Mouse (Mus musculus) right cerebral cortex, adult 2 months (tissue): Measurements from ENCODE around the gene 4922502D21Rik.
"Not testable (repeated sequence)": the region's sequence is repeated elsewhere in the genome, so short reads cannot be mapped to it uniquely, and the experiment has no call there.

Experiments used
- DNase-seq, 2 experiments: peaks; one replicate each; pipeline ENCODE4 v3.0.0; 2021 to 2022; ENCODE audit warnings: low spot score in 2 of 2

4922502D21Rik gene

DNA sequence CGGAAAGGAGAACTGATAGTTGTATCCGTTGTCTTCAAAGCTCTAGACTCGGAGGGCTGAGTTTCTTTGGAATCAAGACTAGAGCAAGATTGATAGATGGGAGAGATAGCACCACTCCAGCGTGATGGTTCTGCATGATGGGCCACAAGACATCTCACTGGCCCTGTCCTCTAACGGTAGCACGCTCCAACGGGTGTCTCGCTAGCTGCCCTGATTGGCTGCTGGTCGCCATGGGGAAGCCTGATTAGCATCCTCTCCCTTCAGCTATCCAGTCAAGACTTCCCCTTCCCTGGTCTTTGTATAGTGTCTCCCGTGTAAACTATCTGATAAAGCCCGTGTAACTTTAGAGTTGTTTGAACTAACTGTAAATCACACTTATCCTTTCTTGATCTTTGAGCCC, at the start of gene 4922502D21Rik:
TSS of gene 4922502D21Rik (minus strand) at position 187 of the 400 bp plus-strand sequence.
- no peak for DNase-seq

DNA sequence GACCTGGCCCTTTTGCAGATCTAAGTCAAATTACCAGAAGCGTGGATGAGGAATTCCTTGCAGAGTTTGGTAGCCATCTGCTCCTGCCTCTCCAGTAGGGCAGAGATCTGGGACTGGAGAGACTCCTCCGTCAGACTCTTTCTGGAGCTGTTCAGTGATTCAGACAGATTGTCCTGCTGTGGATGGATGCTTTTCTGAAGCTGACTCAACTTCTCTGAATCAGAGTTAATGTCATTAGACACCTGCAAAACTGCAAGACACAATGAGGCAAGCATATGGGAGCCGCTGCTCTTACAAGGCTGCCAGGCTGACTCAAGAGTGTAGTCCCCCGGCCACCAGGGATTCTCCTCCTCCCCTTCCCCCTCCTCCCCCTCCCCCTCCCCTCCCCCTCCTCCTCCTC, 48.9 kb upstream of the 4922502D21Rik start:
- peak; percentile 3 to 5 for DNase-seq

DNA sequence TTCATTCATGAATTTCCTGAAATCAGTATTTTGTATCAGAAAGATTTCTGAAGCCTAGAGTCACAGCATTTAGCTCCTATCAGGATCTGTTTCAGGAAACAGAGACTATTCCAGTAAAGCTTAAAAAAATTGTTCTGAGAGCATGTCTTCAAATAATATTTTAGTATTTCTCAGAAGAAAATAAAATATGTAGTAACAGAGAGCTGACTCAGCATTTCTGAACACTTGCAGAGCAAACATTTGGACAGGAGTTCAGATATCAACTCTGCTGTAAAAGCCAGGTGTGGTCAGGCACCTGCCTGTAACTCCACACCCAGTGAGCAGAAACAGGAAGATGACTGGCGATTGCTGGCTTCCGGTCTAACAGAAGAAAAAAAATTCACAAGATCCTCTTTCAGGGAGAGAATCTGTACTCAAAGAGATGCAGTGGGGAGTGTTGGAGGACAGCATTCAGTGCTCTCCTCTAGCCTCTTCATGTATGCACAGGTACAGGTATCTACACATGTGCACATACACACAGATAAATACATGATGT, 43.4 kb upstream of the 4922502D21Rik start:
- DNase-seq, result no peak

DNA sequence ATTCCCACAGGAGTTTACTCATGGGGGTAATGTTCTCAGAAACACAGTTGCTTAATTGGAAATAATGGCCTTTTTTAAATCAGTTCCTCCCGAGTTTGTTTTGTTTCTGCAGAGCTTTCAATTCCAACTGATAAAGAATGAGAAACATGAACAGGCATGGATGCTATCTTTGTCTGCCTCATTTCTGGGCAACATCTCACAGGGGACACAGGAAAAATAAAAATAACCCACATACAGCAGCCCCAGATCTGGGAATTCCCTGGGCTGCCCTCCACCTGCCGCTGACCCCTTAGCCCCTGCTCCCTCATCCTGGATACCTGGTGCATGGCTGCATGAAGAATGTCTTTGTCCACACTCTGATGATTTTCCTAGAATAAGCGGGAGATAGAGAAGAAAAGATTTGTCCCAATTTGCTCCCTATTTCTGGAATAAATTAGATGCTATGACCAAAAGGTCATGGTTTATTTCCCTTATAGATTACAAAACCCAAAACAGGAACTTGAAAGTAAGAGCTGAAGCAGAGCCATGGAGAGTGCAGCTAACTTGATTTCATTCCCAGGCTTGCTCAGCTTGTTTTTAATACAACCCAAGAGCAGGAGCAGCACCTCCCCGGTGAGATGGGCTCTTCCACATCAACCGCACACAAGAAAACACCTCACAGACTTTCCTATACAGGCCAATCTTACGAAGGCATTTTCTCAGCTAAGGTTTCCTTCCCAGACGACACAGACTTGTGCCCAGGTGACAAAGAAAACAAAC, 38.0 kb upstream of the 4922502D21Rik start:
- DNase-seq, result no peak

DNA sequence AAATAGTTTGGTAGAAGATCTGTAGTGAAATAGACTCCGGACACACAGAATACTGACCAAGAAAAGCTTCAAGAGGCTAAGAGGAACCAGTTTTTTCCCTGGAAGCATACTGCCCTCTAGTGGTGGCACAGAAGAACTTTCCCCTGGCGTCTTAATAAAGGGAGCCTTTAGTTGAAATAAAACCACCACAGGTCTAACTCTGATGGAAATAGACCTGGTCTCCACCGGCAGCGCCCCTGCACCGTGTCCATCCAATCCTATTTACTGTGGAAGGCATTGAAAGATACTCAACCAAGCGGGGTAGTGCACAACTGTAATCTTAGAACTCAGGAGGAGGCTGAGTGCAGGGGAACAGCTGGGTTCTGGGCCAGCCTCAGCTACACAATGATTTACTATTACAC, 34.4 kb upstream of the 4922502D21Rik start:
- peak; percentile 4 to 52 for DNase-seq

DNA sequence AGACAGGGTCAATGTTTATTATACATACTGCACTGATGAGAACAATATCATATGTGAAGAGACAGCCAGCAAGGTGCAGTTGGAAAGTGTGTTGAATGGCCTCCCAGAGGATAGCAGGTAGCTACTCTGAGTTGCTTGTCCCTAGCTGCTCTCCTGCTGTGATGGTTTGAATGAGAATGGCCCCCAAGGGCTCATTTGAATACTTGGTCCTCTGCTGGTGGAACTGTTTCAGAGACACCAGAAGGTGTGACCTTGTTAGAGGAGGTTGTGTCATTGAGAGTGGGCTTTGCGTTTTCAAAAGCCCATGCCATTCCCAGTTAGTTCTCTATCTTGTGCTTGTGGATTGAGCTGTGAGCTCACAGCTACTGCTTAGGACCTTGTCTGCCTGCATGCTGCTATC, 32.3 kb upstream of the 4922502D21Rik start:
- DNase-seq, result no peak

DNA sequence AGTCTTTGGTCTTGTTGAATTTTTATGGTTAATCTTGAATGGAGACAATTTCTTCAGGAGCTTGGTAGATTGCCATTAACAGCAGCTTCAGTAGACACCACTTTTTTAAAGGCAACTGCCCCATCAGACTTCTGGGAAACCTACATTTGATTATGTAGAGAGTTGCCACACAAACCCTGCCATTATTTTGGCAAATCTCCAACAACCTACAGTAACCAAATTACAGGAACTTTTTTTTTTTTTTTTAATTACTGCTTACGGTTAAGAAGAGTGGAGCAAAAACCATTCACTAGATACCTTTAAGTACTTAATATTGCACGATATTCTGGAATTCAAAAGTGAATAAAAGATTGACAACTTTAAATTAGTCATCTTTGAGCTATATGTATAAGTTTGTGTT, 27.9 kb upstream of the 4922502D21Rik start:
- no peak for DNase-seq

DNA sequence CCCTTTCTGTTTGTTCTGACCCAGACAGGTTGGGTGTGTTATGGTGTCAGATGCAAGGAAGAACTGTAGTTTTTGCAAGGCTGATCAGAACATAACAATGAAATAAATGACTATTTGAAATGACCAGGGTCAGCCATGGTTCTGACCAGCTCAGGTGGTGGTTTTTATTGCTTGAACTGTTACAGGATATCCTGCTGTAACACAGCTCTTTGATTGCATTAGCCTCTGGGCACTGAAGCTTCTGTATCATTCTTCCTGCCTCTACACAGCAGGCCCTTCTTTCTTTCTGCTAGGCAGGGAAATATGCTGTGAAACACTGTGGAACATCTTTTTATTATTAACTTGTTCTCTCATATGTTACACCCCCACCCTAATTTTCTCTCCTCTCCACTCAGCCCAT, 24.8 kb upstream of the 4922502D21Rik start:
- no peak for DNase-seq

DNA sequence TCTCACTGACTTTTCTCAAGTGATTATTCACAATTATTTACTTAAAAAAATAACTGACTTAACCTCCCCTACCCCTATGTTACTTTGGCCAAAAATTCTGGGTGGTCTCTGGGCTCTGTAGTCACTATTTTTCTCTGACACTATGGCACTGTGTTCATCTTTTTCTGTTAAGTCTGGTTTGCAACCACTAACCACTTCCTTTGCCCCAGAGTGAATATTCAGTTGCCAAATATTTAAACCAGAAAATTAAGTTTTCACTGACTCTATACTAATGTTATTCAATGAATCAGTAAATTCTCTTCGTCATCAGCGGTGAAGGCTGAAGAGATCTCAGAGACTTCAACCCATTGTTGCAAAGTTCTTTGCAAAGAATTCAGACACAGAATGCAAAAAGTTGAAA, 24.2 kb upstream of the 4922502D21Rik start:
- DNase-seq, result no peak

DNA sequence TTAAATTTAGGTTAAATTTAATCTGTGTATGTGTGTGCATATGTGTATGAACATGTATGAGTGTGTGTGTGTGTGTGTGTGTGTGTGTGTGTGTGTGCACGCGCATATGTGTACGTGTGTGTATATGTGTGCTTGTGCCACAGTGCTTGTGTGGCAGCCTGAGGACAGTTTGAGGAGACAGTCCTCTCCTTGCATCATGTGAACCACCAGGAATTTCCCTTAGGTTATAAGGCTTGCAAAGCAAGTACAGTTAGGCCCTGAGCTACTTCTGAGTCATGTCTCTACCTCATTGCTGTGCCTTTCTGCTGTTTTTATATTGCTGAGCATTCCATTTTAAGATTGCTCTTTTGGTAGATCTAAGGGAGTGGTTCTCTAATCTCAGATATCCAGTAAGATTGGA, 19.5 kb upstream of the 4922502D21Rik start:
- DNase-seq, result no peak

DNA sequence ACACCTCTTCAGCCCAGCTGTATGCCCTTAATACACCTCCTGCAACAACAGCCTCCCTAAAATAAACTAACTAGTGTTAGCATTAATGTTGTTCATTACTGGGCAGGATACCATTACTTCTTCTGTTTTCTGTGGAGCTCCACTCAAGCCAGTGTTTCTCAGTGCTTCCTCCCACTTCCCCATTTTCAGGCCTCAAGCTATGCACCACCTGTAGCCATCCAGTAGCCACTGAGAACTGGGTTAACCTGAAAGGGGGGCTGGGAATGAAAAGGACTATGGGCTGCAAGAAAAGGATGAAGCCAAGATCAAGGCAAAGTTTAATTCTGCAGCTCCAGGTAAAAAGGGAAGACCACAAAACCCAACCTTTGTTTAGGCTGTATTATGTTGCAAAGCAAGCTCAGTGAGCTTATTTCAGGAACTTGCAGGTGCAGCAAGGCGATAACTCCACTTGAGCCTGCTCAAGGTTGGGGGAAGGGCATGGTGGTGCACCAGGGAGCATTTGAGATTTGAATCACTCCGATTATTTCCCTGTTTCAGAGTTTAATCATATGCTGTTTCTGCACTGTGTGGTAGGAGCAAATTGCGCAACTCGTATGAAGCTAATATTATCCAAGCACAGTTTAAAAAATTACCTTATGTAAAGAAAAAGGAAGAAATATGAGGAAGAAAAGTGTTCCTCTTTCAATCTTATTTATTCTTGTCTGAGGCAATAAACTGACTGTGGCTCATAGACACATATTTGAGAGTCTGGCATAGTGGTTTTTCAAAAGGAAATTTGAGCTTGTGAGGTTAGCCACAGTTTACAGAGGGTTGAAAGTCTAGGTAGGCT, 18.1 kb upstream of the 4922502D21Rik start:
- no peak for DNase-seq

DNA sequence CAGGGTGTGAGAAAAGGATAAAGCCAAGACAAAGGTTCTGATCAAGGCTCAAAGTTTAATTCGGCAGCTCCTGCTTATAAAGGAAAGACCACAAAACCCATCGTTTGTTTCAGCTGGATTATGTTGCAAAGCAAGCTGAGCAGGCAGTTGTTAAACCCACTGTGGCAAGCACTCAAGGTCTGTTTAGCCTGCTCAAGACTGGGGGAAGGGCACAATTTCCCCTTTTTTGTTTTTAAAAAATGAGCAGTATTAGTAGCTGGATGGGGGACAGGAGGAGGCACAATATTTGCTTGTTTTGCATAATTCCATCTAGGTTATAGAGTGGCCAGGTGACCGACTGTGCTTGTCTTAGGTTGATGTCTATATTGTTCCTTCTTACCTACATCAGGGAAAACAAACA, 12.8 kb upstream of the 4922502D21Rik start:
- DNase-seq, result no peak

DNA sequence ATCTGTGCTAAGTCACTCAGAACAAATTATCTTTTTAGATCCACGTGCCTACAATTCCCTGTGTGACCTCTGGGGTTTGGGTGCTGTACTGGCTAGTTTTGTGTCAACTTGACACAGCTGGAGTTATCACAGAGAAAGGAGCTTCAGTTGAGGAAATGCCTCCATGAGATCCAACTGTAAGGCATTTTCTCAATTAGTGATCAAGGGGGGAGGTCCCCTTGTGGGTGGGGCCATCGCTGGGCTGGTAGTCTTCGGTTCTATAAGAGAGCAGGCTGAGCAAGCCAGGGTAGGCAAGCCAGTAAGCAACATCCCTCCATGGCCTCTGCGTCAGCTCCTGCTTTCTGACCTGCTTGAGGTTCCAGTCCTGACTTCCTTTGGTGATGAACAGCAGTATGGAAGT, 10.8 kb upstream of the 4922502D21Rik start, which contains the start of gene Clec12a:
TSS of gene Clec12a (plus strand) at position 301 of the 400 bp plus-strand sequence.
- not testable (repeated sequence) for DNase-seq

DNA sequence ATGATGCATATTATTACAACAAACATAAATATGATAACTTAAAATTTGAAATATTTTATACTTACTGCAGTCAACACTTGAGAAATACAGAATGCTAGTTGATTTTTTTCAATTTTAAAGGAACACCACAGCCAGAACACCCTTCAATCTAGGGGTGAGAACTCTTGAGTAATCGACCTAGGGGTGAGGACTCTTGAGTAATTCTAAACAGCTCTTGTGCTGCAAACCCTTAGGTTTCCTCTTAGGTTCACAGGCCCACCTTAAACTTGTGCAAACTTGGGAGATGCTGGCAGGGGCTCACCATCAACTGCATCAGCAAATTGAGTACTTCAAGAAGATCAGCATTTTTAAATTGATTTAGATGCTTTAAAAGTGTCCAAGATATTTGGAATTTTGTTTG, 6.2 kb upstream of the 4922502D21Rik start:
- DNase-seq, result no peak

DNA sequence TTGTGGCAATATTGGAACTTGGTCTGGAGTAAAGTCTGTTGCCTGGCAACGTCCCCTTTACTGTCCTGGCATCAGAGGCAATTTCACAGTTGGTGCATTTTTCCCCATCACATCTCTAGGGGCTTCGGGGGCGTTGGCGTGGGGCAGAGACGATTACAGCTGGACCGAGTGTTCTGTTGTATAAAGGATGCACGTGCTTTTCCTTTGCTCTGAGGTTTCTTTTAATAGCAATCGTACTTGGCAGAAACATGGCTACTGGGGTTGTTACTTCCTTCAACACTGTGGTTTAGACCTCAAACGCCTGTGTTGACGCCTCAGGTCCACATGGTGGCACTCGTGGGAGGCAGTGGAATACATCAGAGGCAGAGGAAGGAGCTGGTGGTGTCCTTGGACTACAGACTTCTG, 2.1 kb upstream of the 4922502D21Rik start:
- peak; percentile 45 to 47 for DNase-seq

DNA sequence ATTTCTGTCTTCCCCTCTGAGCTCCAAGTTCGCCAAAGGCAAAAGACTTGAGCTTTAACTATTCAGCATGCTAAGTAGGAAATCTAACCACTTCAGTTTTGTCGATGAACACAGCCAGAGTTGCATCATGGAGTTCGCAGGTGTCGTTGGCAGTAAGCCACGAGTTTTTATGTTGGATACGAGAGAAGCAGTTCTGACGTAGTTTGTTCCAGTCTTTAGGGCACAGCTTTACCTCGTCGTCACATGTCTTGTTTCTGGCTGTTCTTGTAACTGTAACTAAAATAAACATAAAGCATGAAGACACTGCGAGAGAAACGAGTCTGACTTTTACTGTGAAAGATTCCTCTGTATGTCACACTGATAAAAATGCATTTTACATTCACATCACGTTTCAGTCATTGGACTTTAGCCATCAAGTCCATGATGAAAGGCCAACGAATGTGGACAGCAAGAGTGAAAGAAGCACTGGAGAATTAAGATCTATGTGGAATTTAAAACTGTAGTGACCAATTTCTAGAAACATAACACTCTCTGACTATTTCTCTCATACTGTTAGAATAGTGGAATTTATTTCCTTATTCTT, 4.9 kb downstream of the 4922502D21Rik start:
- no peak for DNase-seq

DNA sequence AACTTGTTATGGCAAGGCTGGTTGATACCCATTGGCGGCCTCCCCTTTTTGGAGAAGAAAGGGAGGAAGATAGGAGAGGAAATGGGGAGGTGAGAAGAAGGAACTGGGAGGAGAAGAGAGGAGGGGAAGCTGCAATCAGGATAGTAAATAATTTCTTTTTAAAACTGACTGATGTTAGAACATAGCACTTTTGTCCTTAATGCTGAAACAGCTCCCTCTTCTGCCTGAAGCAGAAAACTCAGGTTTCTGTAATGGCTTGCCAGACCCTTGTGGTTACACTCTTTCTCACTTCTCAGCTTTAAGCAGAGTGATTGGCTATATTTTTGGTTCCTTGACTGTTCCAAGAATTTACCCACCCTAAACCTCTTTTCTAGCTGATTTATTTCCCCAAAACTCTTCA, 5.6 kb downstream of the 4922502D21Rik start:
- DNase-seq, result no peak

DNA sequence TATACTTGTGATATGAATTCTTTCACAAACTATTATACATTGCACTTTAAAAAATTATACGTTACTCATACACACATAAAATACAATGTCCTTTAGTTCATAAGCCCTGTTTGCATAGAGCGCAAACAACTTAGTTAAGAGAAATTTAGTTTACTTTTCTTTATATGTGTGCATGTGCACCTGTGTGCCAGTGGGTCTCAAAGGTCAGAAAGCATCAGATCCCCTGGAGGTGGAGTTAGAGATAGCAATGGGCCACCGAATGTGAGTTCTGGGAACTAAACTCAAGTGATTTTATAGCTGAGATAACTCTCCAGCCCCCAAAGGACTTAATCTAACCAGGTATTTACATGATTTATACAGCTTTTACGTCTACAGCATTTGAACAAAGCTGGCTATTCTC, 12.3 kb downstream of the 4922502D21Rik start:
- DNase-seq, result no peak

DNA sequence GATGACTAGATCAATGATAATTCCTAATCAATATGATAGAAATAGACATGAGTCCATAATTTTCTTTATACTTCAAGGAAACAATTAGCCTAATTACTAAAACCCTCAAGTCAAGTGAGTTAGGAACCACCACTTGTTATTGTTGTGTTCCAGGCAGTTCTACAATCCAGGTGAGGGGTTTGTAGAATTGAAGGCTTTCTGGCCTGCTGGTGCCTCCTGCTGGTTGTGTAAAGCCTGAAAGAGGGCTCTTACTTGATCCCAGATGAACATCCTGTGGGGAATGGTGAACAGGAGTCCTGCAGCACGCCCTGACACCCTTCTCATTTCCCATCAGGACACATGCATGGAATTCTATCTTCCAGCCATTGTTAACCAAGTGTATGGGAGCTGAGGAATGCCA, 13.2 kb downstream of the 4922502D21Rik start:
- no peak for DNase-seq

DNA sequence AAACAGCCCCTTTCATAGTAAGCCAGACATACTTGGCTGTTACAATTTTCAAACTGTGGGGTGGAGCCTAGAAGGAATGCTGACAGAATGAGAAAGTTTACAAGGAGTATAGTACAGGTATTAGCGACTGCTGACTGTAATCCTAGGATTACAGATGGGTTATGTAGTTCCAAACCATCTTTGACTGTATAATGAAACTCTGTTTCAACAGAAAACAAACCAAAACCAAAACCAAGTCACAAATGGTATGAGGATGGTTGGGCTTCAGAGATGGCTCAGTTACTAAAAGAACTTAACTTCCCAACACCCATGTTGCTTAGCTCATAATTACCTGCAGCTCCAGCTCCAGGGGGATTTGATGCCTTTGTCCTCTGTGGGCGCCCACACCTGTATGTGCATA, 15.1 kb downstream of the 4922502D21Rik start:
- no peak for DNase-seq

DNA sequence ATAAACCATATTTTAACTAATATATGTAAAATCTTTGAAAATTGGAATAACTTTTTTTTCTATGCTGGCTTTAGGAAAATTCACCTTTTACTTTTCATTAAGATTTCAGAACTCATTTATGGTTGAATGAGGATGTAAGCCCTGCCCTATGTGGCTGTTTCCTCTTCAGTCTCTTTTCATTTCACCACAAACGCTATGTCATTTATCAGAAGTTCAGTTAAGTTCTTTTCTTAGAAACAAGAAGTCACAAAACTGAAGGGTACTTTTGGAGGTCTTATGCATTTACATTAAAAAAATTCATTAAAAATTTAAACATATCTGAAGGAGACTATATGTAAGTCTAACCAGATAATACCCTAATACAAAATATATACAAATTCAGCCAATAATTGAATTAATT, 15.9 kb downstream of the 4922502D21Rik start:
- no peak for DNase-seq

DNA sequence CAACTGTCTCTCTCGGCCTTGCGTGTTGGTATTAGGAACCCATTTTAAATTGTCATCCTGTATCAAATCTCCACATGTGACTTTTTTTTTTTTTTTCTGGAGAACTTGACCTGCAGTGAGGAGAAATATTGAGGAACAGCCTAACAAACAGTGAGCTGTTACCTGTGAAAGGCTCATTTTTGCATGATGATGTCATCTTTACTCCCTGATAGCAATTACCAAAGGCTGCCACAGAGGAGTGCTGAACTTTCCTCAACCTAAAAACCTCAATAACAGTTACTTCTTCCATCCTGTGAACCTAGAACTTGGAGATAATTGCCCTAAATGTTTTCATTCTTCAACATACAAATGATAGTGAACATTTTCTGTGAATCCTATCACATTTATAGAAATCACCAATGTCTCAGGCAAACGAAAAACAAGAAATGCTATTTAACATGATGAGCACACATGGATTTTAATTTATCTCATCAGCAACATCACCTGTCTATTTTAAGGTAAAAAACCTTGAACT, 16.9 kb downstream of the 4922502D21Rik start:
- DNase-seq, result no peak
